Mouse (Mus musculus): ENCODE data around the gene Serpinb3b.

The Serpinb3b gene

DNA sequence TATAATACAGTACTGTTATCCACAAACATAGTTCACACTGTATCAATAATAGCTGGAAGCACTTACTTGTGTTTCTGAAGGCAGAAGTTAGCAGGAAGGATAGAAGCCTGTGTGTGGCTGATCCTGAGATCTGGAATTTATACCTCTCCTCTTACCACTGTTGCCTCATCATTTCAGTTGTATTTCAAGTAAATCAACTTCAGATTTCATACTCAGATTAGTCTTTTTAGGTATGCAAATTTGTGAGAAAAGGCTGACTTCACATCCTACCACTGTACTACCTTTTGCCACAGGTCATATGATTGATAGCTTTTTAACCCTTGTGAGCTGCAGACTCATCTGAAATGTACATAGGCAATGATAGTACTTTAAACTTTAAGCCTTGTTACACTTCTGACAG is at the start of gene Serpinb3b, which contains the start of gene Serpinb3c:
Gene Serpinb3b (minus strand): TSS at position 101 of the 400 bp plus-strand sequence.
Gene Serpinb3c (minus strand): TSS at position 111 of the 400 bp plus-strand sequence.

DNA sequence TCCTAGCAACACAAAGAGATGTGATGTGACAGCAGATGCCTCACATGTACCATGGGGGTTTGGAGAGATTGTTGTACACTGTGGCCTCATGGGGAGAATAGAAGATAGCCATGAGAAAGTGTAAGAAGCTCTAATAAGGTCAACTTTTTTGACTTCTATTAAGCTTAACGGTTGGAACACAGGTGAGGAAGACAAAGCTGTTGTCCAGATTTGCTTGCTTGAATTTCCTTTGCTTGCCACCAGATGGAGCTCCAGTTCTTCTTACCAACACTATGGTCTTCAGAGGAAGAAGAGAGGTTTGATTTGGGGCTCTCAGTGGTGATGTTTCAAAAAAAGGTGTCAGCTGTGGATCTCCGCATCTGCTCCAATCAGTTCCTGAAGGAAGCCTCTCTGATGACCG is 35.0 kb downstream of the Serpinb3b start:
- 22% methylated on average over 3 of the region's 3 CpGs for WGBS

DNA sequence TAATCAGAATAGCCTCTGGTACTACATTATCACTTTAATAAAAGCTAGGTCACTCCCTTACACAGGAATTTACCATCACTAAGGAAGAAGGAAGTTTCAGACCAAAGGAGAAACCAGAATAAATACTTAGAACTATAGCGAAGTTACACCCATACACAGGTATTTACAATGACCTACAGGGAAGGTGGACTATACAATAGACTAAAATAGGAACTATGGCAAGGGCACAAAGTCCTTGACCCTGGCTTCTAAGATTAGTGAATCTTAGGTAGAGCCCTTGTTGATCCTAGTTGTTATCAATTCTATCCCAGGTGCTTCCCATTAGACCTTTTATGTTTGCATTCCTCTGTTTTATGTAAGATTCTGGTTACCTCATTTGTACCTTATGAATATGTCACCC is 60.9 kb downstream of the Serpinb3b start:
- WGBS, result 79% methylated on average over 1 of the region's 1 CpGs

All from cerebral cortex, adult 2 months (tissue).